Mouse (Mus musculus) heart, adult 2 months (tissue): Measurements from ENCODE around the gene Gm867. TPM values are rescaled to one million over a fixed set of nuclear protein-coding genes. Genes with fewer than 3 reads are reported as not detected.
A peak's percentile ranks its signal among the peaks of the same experiment; 100 is the strongest.

ENCODE experiments used
- DNase-seq, 2 experiments: peaks; one replicate each; pipeline ENCODE4 v3.0.0; 2021
- H3K27ac ChIP-seq: fragments of 200-600 bp; 2 replicates; pipeline ENCODE4 v1.8.1; 2022
- H3K27me3 ChIP-seq: fragments of 200-500 bp; 2 replicates; pipeline ENCODE4 v1.6.1; 2012; ENCODE audit warnings: mild to moderate bottlenecking, low read length, inconsistent platforms, mixed read lengths; ENCODE audit not compliant: control insufficient read depth, insufficient read depth
- H3K36me3 ChIP-seq: fragments of 200-500 bp; 2 replicates; pipeline ENCODE4 v1.6.1; 2012; ENCODE audit warnings: low read length, inconsistent platforms; ENCODE audit not compliant: control insufficient read depth, insufficient read depth
- H3K4me1 ChIP-seq: fragments of 200-500 bp; 2 replicates; pipeline ENCODE4 v1.6.1; 2011; ENCODE audit warnings: low read length; ENCODE audit not compliant: control insufficient read depth, insufficient read depth
- H3K4me3 ChIP-seq: fragments of 200-600 bp; 2 replicates; pipeline ENCODE4 v1.8.1; 2022
- H3K79me2 ChIP-seq: fragments of 200-500 bp; replicated peaks from 2 replicates; pipeline ENCODE4 v1.6.1; 2012; ENCODE audit warnings: mild to moderate bottlenecking, inconsistent platforms, low read length, moderate library complexity, mixed read lengths; ENCODE audit not compliant: control insufficient read depth, insufficient read depth
- H3K9ac ChIP-seq: fragments of 200-500 bp; 2 replicates; pipeline ENCODE4 v1.6.1; 2012; ENCODE audit warnings: low read depth, mild to moderate bottlenecking, control low read depth, inconsistent platforms, low read length, mixed read lengths
- CTCF ChIP-seq: fragments of 200-600 bp; IDR thresholded peaks from 2 replicates; pipeline ENCODE4 v1.8.1; 2022; ENCODE audit warnings: antibody characterized with exemption, mild to moderate bottlenecking, moderate library complexity
- EP300 ChIP-seq: fragments of 200-500 bp; IDR thresholded peaks from 2 replicates; pipeline ENCODE4 v1.6.1; 2011; ENCODE audit warnings: low read depth, low read length, control low read depth; ENCODE audit not compliant: insufficient read depth
- POLR2A ChIP-seq: fragments of 200-500 bp; IDR thresholded peaks from 2 replicates; pipeline ENCODE4 v1.6.1; 2011; ENCODE audit warnings: mild to moderate bottlenecking, low read depth, low read length, control low read depth; ENCODE audit not compliant: insufficient read depth
- WGBS: fragments of 180-500 bp; shearing (Covaris S2); methylation state at CpG from one replicate; pipeline ENCODE4 v1.1.7; 2018; 5-methylcytosine and 5-hydroxymethylcytosine counted together
- intact Hi-C: fragments of 180-260 bp; cut with DNase I; formaldehyde crosslinking; loops from one replicate; pipeline ENCODE4 v1.15.1; 2025
- polyA plus RNA-seq: library from polyadenylated mRNA; depleted of rRNA; stranded (reverse); fragments of >200 nt; gene quantifications from 2 replicates; pipeline ENCODE4 v1.2.3, GENCODE M21; 2012
- total RNA-seq, 2 experiments: library from RNA; stranded (reverse); gene quantifications; 2 replicates each; pipeline ENCODE4 v1.2.3; 2021

Gm867 gene
- total and polyA plus RNA-seq, 3 experiments: 0.76 TPM; not detected in 2

DNA sequence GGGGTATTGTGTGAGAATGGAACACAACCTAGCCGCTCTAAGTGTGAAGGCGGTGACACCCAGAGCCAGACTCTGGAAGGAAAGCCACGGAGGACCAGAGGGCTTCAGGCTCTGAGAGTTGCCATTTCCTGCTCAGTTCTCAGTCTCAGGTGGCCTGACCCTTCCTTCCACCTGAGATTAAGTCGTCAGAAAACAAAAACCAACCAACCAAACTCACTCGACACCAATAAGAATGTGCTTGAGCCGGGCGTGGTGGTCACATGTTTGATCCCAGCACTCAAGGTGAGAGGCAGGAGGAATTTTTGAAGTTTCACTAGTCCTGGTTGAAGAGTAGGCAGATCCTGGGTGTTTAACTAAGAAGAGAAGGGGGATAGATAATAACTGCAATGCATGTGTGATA is 5.4 kb upstream of the Gm867 start:
- Histone ChIP-seq H3K27me3 (no peaks in the 10 kb centered on the region), H3K4me1 (peaks cover 2% of the 10 kb centered on the region; the same call in 1 of the 2 replicates), H3K27ac (no peak overlapping the region), H3K79me2 (no peaks in the 10 kb centered on the region), H3K36me3 (no peaks in the 10 kb centered on the region), H3K4me3 (no peak overlapping the region), H3K9ac (no peak overlapping the region)
- 85% methylated on average over 7 of the region's 7 CpGs for WGBS
- intact Hi-C loops: no loop called here
- DNase-seq: peak in 1 of 2 experiments; percentile 11
- no peak for TF ChIP-seq POLR2A

DNA sequence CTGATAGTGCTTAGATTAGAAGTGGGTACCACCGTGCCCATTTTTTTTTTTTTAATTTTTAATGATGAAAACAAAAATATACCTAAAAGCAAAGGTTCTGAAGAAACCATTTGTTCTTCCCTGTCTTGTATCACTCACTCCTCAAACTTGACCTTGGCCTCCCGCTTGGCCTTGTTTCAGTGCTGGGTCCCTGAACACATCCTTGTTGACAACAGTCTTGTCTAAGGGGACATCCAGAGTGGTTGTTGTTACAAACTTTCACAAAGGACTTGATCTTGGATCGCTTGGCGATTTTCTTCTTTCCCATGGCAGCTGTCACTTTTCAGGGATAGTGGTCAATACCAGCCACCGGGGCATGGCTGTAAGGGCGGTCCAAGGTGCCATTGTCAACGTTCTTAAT is 4.7 kb upstream of the Gm867 start:
- no peaks in the 10 kb centered on the region for H3K27me3 ChIP-seq
- no peaks in the 10 kb centered on the region for H3K79me2 ChIP-seq
- no peaks in the 10 kb centered on the region for H3K36me3 ChIP-seq
- H3K27ac ChIP-seq: no peak overlapping the region
- peaks cover 2% of the 10 kb centered on the region; the same call in 1 of the 2 replicates for H3K4me1 ChIP-seq
- H3K4me3 ChIP-seq: no peak overlapping the region
- intact Hi-C loops: no loop called here
- no peak overlapping the region for H3K9ac ChIP-seq
- WGBS: 93% methylated on average over 7 of the region's 7 CpGs
- DNase-seq: peak in 1 of 2 experiments; percentile 11
- no peak for TF ChIP-seq CTCF

DNA sequence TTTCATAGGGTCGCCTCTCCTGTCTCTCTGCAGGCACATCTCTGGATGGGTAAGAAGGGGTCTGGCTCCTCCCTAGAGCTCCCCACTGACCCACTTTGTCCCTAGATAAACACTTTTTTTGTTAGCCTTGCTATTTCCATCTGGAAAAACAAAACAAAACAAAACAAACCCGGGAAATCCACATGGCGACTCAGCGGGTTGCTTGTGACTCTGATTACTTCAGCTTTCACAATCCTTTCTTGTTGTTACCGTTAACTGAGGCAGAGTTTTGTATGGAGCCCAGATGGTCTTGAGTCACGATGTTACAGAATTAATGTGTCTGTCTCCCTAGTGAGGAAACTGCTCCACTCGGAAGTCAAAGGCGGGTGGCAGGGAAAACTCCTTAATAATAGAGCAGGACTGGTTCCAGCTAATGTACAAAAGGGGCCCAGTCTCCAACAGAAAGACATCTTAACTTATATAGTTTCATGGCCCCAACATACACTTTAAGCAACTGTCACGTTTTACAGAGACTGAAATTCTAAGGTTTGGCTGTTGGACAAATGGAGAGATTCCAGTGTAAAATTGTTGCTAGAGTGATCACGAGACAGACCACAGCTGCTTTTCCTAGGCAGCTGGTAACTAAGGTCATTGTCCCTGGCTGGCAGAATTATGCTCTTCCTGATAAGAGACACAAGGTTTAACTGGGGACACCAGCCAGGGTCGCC is 3.7 kb upstream of the Gm867 start:
- H3K9ac ChIP-seq: no peak overlapping the region
- no peaks in the 10 kb centered on the region for H3K27me3 ChIP-seq
- H3K4me1 ChIP-seq: peaks cover 2% of the 10 kb centered on the region; the same call in 1 of the 2 replicates
- intact Hi-C loops: no loop called here
- H3K27ac ChIP-seq: peak overlapping the region; percentile 32
- TF ChIP-seq POLR2A (no peak), CTCF (no peak), EP300 (no peak)
- 16% methylated on average over 11 of the region's 11 CpGs for WGBS
- no peaks in the 10 kb centered on the region for H3K79me2 ChIP-seq
- no peak overlapping the region for H3K4me3 ChIP-seq
- H3K36me3 ChIP-seq: no peaks in the 10 kb centered on the region
- DNase-seq: peak; percentile 30 to 34

DNA sequence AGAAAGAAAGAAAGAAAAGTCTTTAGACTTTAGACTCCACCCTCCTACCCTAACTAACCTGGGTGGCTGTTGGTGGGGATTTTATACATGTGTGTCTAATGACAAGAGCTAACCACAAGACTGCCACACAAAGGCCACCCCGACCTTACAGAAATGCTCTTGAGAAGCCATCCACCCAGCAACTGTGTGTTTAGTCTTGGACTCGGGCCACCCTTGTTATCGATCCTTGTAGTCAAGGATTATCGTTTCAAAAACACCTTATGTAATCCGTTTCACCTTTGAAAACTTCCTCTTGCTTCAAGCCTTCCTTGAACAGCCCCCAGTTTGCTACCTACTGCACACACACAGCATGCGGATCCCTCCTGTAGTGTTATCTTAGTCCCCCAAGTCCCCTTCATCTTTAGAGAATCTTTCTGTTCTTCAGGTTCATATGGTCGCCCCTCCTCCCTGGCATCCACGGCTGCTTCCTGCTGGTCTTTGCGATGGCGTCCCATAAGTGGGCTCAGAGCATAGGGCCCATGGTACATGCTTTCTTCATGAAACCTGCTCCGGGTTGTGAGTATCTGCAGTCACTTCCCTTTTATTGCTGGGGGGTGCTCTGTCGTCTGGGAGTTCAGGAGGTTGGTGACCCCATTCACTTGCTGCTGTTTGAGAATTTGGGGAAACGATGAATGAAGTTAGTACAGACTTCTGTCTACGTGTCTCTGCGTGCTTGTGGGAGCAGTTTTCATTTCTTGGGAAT is 2.4 kb upstream of the Gm867 start, which contains the start of gene Vpreb3:
TSS of gene Vpreb3 (plus strand) at position 322 of the 742 bp plus-strand sequence.
- WGBS: 78% methylated on average over 15 of the region's 15 CpGs
- Histone ChIP-seq H3K27me3 (no peaks in the 10 kb centered on the region), H3K9ac (no peak within 1 kb of the TSS), H3K36me3 (no peaks in the 10 kb centered on the region), H3K4me3 (no peak within 1 kb of the TSS), H3K27ac (peak within 1 kb of the TSS; percentile 32), H3K79me2 (no peaks in the 10 kb centered on the region), H3K4me1 (peaks cover 4% of the 10 kb centered on the region)
- no peak for TF ChIP-seq CTCF
- no peak for TF ChIP-seq EP300
- TF ChIP-seq POLR2A: no peak
- DNase-seq: peak in 1 of 2 experiments; percentile 10
- intact Hi-C loops: no loop called here

DNA sequence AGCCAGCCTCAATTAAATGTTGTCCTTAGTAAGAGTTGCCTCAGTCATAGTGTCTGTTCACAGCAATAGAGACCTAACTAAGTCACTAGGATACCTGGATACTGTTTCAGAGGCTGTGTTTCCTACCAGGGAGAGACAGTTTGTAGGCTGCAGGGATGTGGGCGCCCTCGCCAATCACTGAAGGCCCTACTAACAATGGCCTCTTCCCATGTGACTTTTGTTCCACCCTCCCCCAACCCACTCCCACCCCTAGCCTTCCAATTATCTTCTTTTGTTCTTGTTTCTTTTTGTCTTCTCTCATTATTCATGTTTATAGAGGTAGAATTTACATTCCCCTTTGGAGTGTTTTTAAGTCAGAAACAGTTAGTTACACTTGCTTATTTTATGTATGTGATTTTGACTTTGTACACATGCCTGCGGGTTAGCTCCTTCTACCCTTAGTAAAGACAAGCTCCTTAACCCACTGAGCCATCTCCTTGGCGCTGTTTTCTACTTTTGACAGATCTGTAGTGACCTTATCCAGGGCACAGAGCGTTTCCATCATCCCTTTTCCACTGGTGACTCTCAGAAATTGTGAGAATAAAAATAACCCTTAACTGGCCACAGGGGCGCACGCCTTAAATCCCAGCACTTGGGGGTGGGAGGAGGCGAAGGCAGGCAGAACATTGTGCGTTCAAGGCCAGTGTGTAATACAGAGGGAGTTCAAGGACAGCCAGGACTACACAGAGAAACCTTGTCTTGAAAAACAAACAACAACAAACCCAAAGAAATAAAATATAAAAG is 761 bp upstream of the Gm867 start:
- Histone ChIP-seq H3K36me3 (no peaks in the 10 kb centered on the region), H3K27me3 (no peaks in the 10 kb centered on the region), H3K4me1 (peaks cover 4% of the 10 kb centered on the region), H3K9ac (no peak overlapping the region), H3K27ac (no peak overlapping the region), H3K79me2 (no peaks in the 10 kb centered on the region), H3K4me3 (no peak overlapping the region)
- 79% methylated on average over 9 of the region's 9 CpGs for WGBS
- no peak for TF ChIP-seq EP300
- no peak for TF ChIP-seq CTCF
- no peak for TF ChIP-seq POLR2A
- peak in 1 of 2 experiments; percentile 7 for DNase-seq
- intact Hi-C loops: no loop called here
